Mouse (Mus musculus) testis, adult 2 months (tissue): Measurements from ENCODE around the gene Trpv2.

Experiments used
- CTCF ChIP-seq: fragments of 200-500 bp; IDR thresholded peaks from 2 replicates; pipeline ENCODE4 v1.5.1; 2012; ENCODE audit warnings: low read depth, mild to moderate bottlenecking, inconsistent platforms, low read length, moderate library complexity; ENCODE audit not compliant: control insufficient read depth, insufficient read depth, insufficient replicate concordance
- POLR2A ChIP-seq: fragments of 200-500 bp; IDR thresholded peaks from 2 replicates; pipeline ENCODE4 v1.6.1; 2012; ENCODE audit warnings: low read depth, mild to moderate bottlenecking, inconsistent platforms, low read length, moderate library complexity; ENCODE audit not compliant: control insufficient read depth

GRCm38 (mm10) chr11:62645337-62645675 is 71.0 kb downstream of the Trpv2 start:
- no peak for TF ChIP-seq CTCF
- TF ChIP-seq POLR2A: no peak
